Comparison of ENCODE assay signal across 20 mouse cellular contexts in the genomic region with DNA sequence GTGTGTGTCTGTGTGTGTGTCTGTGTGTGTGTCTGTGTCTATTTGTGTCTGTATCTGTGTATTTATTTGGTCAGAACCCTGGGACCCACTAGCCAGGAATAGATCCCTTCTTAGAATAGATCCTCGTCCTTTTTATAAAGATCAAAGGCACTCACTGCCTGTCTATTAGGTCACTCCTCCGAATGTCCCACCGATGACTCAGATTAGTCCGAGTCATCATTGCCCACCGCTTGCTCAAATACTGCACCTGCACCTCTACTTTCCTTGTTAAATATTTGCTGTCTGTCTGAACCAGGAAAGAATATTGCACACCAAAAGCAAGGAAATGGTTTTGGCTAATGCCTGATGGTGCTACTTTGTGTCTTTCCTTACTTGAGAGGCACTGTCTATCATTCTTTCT.
DNase-seq lines count a peak whose midpoint lies in the region; ATAC-seq and TF ChIP-seq lines count a peak whose summit lies in the region.
"Had no signal": no experiment of that assay in that cellular context is flagged by ENCODE, and none has a peak within 500 bp of the region (broad histone marks: within the 10 kb centered on the region; RNA-seq: fewer than 3 reads in every experiment).

No protein-coding gene starts in this region.

- H3K4me3 ChIP-seq in liver, postnatal 0 days (ENCODE audit: low read depth, low read length): no peak overlapping the region

- no peak overlapping the region for H3K27ac ChIP-seq in liver, postnatal 0 days (ENCODE audit: low read depth)

- no peaks in the 10 kb centered on the region for H3K36me3 ChIP-seq in liver, postnatal 0 days (replicated peaks; ENCODE audit: insufficient read depth, low read length)
- H3K36me3 ChIP-seq: G1E had no signal

- H3K9ac ChIP-seq in liver, postnatal 0 days (replicated peaks): no peak overlapping the region

- ATAC-seq in liver, postnatal 0 days: peak; percentile 62; the same call in 1 of the 2 replicates
- ATAC-seq: activated CD4-positive, CD25-positive, alpha-beta regulatory T cell, adult 4 months; CD4-positive, CD25-positive, alpha-beta regulatory T cell, adult 4 months; Patski had no signal

- WGBS in liver, postnatal 0 days (ENCODE audit: insufficient replicate concordance): 52% methylated on average over 5 of the region's 5 CpGs

- H3K4me2 ChIP-seq in liver, postnatal 0 days (ENCODE audit: low read depth, low read length): no peak overlapping the region

- no peaks in the 10 kb centered on the region for H3K4me1 ChIP-seq in liver, postnatal 0 days (ENCODE audit: insufficient read depth)

- H3K9me3 ChIP-seq in liver, postnatal 0 days (ENCODE audit: low read length): no peaks in the 10 kb centered on the region
- H3K9me3 ChIP-seq: G1E had no signal

- no peak for DNase-seq in liver, postnatal 0 days
- DNase-seq in liver: no peak
- peak; percentile 38 for DNase-seq in Muller cell, postnatal 12 days (ENCODE audit: inconsistent ontology term)
- DNase-seq in lung, postnatal 14 days: no peak
- DNase-seq: adrenal gland, adult 2 months; adrenal gland, adult 8-10 months; adrenal gland, postnatal 10 days; adrenal gland, postnatal 14 days; adrenal gland, postnatal 25 days; adrenal gland, postnatal 36 days; B cell, adult 2 months; cerebellum, adult 11 months; cerebellum, adult 11-12 months; cerebellum, adult 18-20 months; cerebellum, adult 2 months had no signal

- TF ChIP-seq CTCF in liver, postnatal 0 days (IDR thresholded peaks at IDR 0.05; ENCODE audit: low read depth): no peak

- TF ChIP-seq EP300 in liver, postnatal 0 days (IDR thresholded peaks at IDR 0.05; ENCODE audit: low read depth): no peak

- H3K27me3 ChIP-seq in liver, postnatal 0 days (ENCODE audit: insufficient read depth, low read length): no peaks in the 10 kb centered on the region
- H3K27me3 ChIP-seq: CH12.LX, Patski had no signal
